Mouse (Mus musculus) inflammation-experienced regulatory T-cells, adult 16 weeks (primary cell): ENCODE measurements around the gene Zcchc2. TPM values are rescaled to one million over a fixed set of nuclear protein-coding genes. Genes with fewer than 3 reads are reported as not detected.

Experiments used
- polyA plus RNA-seq: library from polyadenylated mRNA; unstranded; fragments of 100-300 nt; shearing (Covaris generic); gene quantifications from one replicate; pipeline ENCODE4 v1.2.1, GENCODE M21; 2017

The Zcchc2 gene
- polyA plus RNA-seq, result 6.5 TPM

GRCm38 (mm10) chr1:105990138-105990821 lies at the start of gene Zcchc2:
TSS of gene Zcchc2 (plus strand) at chr1:105990406.

Other genes starting within 250 kb of the Zcchc2 start
- gene Tnfrsf11a, start 209.7 kb upstream of the Zcchc2 start, polyA plus RNA-seq, result 0.26 TPM
- 17.2 TPM for gene Phlpp1, start 181.3 kb downstream of the Zcchc2 start, polyA plus RNA-seq